Mouse (Mus musculus): ENCODE measurements at regions not wholly inside any gene's neighbourhood (a gene's known extent, or its start where the extent isn't known, plus 50 kb on each side); places are given as distances from the start of the nearest gene placed in this dataset.

DNA sequence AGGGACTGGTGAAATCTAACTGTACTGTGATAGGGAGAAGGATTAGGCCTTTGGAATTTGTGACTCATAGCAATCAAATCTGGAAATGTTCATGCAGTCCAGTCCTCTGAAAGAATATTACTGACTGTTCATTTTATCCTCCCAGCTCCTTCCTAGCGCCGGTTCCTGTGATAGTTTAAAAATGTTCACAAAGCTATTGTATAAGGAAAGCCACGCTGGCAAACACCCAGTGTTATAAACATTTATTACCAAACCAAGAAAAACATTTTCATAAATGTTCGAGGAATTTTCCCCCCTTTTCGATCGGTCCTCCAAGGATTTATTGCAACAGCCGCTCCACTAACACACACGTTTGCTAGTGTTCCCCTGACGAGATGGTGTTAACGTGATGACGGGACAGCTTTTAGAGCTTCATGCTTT, 55.9 kb upstream of the Tars start:
- H3K9me3 ChIP-seq: 0 out of 2 replicates have a peak, but pooled peaks cover 2% of the 10 kb centered on the region
- H3K27ac ChIP-seq: no peak overlapping the region
- H3K4me2 ChIP-seq (replicated peaks): no peak overlapping the region
- H3K4me3 ChIP-seq: no peak overlapping the region
- ATAC-seq (ENCODE audit: insufficient number of reproducible peaks, insufficient read depth, low FRiP score, low TSS enrichment): no peak
- H3K4me1 ChIP-seq: no peaks in the 10 kb centered on the region; the same call in 1 of the 2 replicates
- H3K27me3 ChIP-seq: no peaks in the 10 kb centered on the region
- no peak overlapping the region for H3K9ac ChIP-seq
- H3K36me3 ChIP-seq: no peaks in the 10 kb centered on the region
- 83% methylated on average over 11 of the region's 11 CpGs for WGBS

DNA sequence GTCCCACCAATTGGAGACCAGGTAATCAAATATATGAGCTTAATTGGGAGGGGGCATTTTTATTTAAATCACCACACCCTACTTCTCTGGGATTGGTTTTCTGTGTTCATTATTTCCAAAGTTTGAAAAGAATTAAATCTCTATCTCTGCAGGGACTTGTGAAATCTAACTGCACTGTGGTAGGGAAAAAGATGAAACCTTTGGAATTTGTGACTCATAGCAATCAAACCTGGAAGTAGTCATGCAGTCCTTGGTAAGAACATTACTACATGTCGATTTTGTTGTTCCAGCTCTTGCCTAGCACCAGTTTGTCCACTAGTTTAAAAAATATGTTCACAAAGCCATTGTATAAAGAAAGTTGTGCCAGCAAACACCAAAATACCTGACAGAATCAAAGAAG, 54.5 kb upstream of the Tars start:
- no peaks in the 10 kb centered on the region for H3K36me3 ChIP-seq
- H3K4me3 ChIP-seq: no peak overlapping the region
- H3K9me3 ChIP-seq: 0 out of 2 replicates have a peak, but pooled peaks cover 2% of the 10 kb centered on the region
- H3K9ac ChIP-seq: no peak overlapping the region
- H3K27me3 ChIP-seq: no peaks in the 10 kb centered on the region
- 90% methylated on average over 1 of the region's 1 CpGs for WGBS
- H3K4me2 ChIP-seq (replicated peaks): no peak overlapping the region
- H3K4me1 ChIP-seq: no peaks in the 10 kb centered on the region; the same call in 1 of the 2 replicates
- ATAC-seq (ENCODE audit: insufficient number of reproducible peaks, insufficient read depth, low FRiP score, low TSS enrichment): no peak
- H3K27ac ChIP-seq: no peak overlapping the region

DNA sequence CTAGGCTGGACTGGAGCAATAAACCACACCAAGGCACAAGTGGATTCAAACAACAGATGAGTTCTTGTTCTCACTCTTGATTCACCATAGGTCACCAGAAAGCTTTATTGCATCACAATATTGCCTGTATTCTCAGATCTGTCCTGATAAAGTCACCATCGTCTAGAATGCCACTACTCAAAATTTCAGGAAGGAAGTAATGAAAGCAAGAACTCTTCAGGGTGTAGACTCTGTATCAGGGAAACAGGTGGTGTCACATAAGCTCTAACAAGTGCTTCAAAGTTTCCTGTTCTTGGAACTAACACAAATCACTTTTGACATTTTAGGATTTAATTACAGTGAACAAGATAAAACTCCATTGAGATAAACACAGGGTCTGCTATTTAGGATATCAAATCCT, 52.2 kb upstream of the Tars start:
- Histone ChIP-seq H3K27me3 (no peaks in the 10 kb centered on the region), H3K27ac (no peak overlapping the region), H3K4me3 (no peak overlapping the region), H3K9me3 (0 out of 2 replicates have a peak, but pooled peaks cover 2% of the 10 kb centered on the region), H3K4me2 (replicated peaks) (no peak overlapping the region), H3K36me3 (no peaks in the 10 kb centered on the region), H3K9ac (no peak overlapping the region), H3K4me1 (no peaks in the 10 kb centered on the region)
- WGBS: 57% methylated on average over 1 of the region's 1 CpGs
- no peak for ATAC-seq (ENCODE audit: insufficient number of reproducible peaks, insufficient read depth, low FRiP score, low TSS enrichment)
